Mouse (Mus musculus) heart, embryonic 16.5 days (tissue): Measurements from ENCODE around the gene Ldhd. TPM values are rescaled to one million over a fixed set of nuclear protein-coding genes. Genes with fewer than 3 reads are reported as not detected.
A peak's percentile ranks its signal among the peaks of the same experiment; 100 is the strongest.

Experiments
- ATAC-seq: fragments of 200-750 bp; cut with Nextera tagmentation; replicated peaks from 2 replicates; pipeline ENCODE4 v1.8.0; 2017; ENCODE audit warnings: moderate number of reproducible peaks; ENCODE audit not compliant: insufficient read depth, low FRiP score; ENCODE audit errors: extremely low read depth
- H3K27ac ChIP-seq: fragments of 300-500 bp; sonication (generic); 2 replicates; pipeline ENCODE4 v1.5.1; 2014; ENCODE audit warnings: mild to moderate bottlenecking, low read length, control low read depth, moderate library complexity
- H3K27me3 ChIP-seq: fragments of 300-500 bp; sonication (generic); 2 replicates; pipeline ENCODE4 v1.6.1; 2014; ENCODE audit warnings: low read length, mixed read lengths; ENCODE audit not compliant: control insufficient read depth, insufficient read depth
- H3K36me3 ChIP-seq: fragments of 300-500 bp; sonication (generic); 2 replicates; pipeline ENCODE4 v1.6.1; 2014; ENCODE audit not compliant: control insufficient read depth, insufficient read depth
- H3K4me1 ChIP-seq: fragments of 300-500 bp; sonication (generic); 2 replicates; pipeline ENCODE4 v1.6.1; 2014; ENCODE audit warnings: low read length, mixed read lengths; ENCODE audit not compliant: control insufficient read depth, insufficient read depth
- H3K4me2 ChIP-seq: fragments of 300-500 bp; sonication (generic); 2 replicates; pipeline ENCODE4 v1.6.1; 2014; ENCODE audit warnings: low read depth, mild to moderate bottlenecking, control low read depth, low read length
- H3K4me3 ChIP-seq: fragments of 300-500 bp; sonication (generic); 2 replicates; pipeline ENCODE4 v1.5.1; 2014; ENCODE audit warnings: mild to moderate bottlenecking, control low read depth, low read length
- H3K9ac ChIP-seq: fragments of 300-500 bp; sonication (generic); 2 replicates; pipeline ENCODE4 v1.6.1; 2014; ENCODE audit warnings: low read length, control low read depth
- H3K9me3 ChIP-seq: fragments of 300-500 bp; sonication (generic); replicated peaks from 2 replicates; pipeline ENCODE4 v1.6.1; 2016; ENCODE audit warnings: low read length; ENCODE audit not compliant: control insufficient read depth
- WGBS: fragments of 180-500 bp; shearing (Covaris S2); extraction: QIAGEN DNeasy Blood & Tissue Kit; methylation state at CpG from one replicate; pipeline ENCODE4 v1.1.7; 2014; 5-methylcytosine and 5-hydroxymethylcytosine counted together
- polyA plus RNA-seq: library from polyadenylated mRNA; unstranded; fragments of >200 nt; fragmentation: Nextera tagmentation; extraction: Ambion mirVana; gene quantifications from 2 replicates; pipeline ENCODE4 v1.2.1, GENCODE M21; 2015

The Ldhd gene
- polyA plus RNA-seq, 1 experiment from 2014 or later, result 1.2 TPM

DNA sequence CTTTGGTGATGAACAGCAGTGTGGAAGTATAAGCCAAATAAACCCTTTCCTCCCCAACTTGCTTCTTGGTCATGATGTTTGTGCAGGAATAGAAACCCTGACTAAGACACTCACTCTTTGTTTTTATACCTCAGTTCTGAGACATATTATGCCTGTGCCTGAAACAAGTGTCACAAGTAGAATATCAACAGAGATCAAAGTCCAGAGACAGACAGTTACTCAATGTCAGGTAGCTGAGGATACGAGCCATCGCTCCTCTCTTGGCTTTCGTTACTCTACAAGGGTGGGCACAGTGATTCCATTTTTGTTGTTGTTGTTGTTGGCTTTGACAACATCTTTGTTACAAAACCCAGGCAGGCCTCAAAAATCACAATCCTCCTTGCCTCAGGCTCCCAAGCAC lies 2.8 kb upstream of the Ldhd start:
- H3K4me3 ChIP-seq, result no peak overlapping the region
- no peaks in the 10 kb centered on the region for H3K9me3 ChIP-seq
- ATAC-seq, result no peak
- H3K4me2 ChIP-seq, result no peak overlapping the region
- H3K36me3 ChIP-seq, result no peaks in the 10 kb centered on the region
- H3K4me1 ChIP-seq, result no peaks in the 10 kb centered on the region; the same call in 1 of the 2 replicates
- no peaks in the 10 kb centered on the region for H3K27me3 ChIP-seq
- no peak overlapping the region for H3K9ac ChIP-seq
- 90% methylated on average over 3 of the region's 3 CpGs for WGBS
- H3K27ac ChIP-seq, result no peak overlapping the region

DNA sequence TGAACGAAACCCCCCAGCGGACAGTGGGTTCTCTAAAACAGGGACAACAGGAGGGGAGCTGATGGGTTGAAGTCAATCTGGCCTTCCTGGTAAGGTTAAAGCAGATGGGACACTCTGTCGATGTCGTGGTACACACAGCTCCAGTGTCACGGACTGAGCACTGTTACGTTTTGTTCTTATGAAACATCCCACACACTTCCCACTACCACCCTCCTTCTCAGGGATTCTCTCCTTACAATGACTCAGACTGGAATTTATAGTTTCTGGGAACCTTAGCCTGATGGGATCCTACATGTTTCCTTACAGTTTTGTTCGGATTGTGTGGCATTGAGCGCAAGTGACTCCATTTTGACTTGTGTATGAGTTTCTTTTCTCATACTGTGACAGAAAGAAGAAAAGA lies 1.4 kb upstream of the Ldhd start:
- Histone ChIP-seq H3K4me2 (no peak overlapping the region), H3K4me3 (no peak overlapping the region), H3K27ac (no peak overlapping the region), H3K9me3 (no peaks in the 10 kb centered on the region), H3K27me3 (no peaks in the 10 kb centered on the region), H3K4me1 (no peaks in the 10 kb centered on the region; the same call in 1 of the 2 replicates), H3K9ac (no peak overlapping the region), H3K36me3 (no peaks in the 10 kb centered on the region)
- 92% methylated on average over 8 of the region's 8 CpGs for WGBS
- ATAC-seq, result no peak

DNA sequence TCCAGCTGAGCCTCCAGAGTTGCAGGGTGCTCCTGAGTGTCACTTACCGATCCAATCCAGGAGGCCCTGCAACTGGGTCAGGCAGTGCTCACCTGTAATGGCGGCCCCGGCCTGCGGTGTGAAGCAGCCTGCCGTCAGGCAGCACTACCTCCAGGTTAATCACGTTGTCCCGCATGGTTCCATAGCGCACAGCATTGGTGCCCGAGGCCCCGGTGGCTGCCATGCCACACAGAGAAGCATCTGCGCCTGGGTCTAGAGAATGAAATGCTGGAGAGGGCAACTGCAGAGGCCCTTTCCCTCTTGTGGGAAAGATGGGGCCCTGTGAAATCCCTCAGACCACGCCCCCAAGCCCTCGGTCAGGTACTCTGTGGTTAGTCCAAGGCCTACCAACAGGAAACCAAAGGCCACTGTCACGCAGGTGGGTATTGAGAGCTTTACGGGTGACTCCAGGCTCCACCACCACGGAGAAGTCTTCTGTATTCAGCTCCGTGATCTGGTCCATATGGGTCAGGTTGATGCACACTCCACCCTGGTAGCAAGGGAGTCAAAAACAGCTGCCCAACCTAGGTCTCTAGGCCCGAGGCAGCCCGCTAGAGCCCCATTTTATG lies 1.2 kb downstream of the Ldhd start:
- H3K36me3 ChIP-seq, result no peaks in the 10 kb centered on the region
- H3K27ac ChIP-seq, result no peak overlapping the region
- no peaks in the 10 kb centered on the region for H3K27me3 ChIP-seq
- no peak overlapping the region for H3K4me3 ChIP-seq
- H3K9me3 ChIP-seq, result no peaks in the 10 kb centered on the region
- H3K4me2 ChIP-seq, result 0 out of 2 replicates have a peak overlapping the region, but pooled peaks have one; percentile 13
- WGBS, result 82% methylated on average over 19 of the region's 19 CpGs
- peaks cover 17% of the 10 kb centered on the region for H3K4me1 ChIP-seq
- no peak overlapping the region for H3K9ac ChIP-seq
- ATAC-seq, result no peak

DNA sequence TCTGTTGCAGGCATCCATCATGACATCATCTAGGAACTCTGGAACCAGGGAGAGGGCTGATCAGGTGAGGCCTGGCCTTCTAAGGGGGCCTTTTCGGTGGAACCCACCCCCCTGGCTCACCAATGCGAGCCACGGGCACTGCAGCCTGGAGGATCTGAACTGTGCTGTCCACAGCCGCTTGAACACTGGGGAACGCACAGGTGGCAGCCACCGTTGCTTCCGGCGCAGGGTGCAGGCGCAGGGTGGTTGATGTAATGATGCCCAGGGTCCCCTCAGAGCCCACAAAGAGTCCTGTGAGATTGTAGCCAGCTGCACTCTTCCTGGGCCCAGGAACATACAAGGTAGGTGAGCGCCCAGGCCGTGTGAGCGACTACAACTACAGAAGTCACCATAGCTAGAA lies 1.8 kb downstream of the Ldhd start:
- no peak for ATAC-seq

DNA sequence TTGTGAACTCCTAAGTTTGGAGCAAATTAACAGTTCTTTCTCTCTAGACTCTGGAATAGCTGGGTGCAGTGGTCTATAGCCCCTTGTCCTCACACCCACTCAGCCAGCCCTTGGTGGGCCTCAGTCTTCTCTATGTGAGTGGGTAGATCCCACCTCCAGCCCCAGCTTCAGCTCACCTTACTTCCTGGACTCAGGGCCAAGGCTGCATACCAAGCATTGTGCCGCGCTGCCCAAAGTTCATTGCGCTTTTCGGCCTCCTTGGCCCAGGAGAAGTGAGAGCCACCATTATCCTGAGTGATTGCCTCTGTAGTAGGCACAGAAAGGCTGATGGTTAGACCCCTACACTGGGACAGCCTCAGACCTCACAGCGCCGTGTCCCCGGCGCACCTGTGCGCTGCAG lies 2.3 kb downstream of the Ldhd start:
- WGBS, result 92% methylated on average over 9 of the region's 9 CpGs
- ATAC-seq, result no peak

More for the DNA sequence above, 1.8 kb downstream of the Ldhd start:
- Histone ChIP-seq H3K4me1 (peaks cover 21% of the 10 kb centered on the region), H3K9ac (no peak overlapping the region), H3K36me3 (no peaks in the 10 kb centered on the region), H3K4me3 (peak overlapping the region; percentile 4; the same call in 1 of the 2 replicates), H3K27ac (no peak overlapping the region), H3K4me2 (0 out of 2 replicates have a peak overlapping the region, but pooled peaks have one; percentile 13), H3K27me3 (no peaks in the 10 kb centered on the region), H3K9me3 (no peaks in the 10 kb centered on the region)
- 83% methylated on average over 12 of the region's 12 CpGs for WGBS

DNA sequence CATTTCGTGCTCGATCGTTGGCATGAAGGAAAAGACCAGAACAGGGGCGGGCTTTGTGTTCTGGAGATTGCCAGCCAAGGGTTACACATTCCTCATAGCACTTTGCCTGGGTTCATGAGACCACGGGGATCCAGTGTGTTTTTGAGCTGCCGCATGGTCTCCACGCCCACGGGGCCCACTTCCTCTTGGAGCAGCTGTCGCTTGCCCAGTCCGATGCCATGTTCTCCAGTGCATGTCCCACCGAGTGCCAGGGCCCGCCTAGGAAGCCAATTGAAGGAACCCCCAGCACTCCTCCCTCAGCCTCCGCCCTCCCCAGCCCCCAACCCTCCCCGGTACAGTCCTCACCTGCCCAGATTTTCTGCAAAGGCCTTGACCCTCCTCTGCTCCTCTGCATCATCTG lies 3.2 kb downstream of the Ldhd start:
- Histone ChIP-seq H3K4me3 (no peak overlapping the region), H3K4me1 (peaks cover 21% of the 10 kb centered on the region), H3K27me3 (no peaks in the 10 kb centered on the region), H3K36me3 (peaks cover 3% of the 10 kb centered on the region; the same call in 1 of the 2 replicates), H3K27ac (no peak overlapping the region), H3K4me2 (no peak overlapping the region), H3K9me3 (no peaks in the 10 kb centered on the region), H3K9ac (no peak overlapping the region)
- ATAC-seq, result no peak
- WGBS, result 85% methylated on average over 14 of the region's 14 CpGs

More for the DNA sequence above, 2.3 kb downstream of the Ldhd start:
- H3K4me2 ChIP-seq, result no peak overlapping the region
- H3K36me3 ChIP-seq, result peaks cover 2% of the 10 kb centered on the region; the same call in 1 of the 2 replicates
- H3K9ac ChIP-seq, result no peak overlapping the region
- H3K27me3 ChIP-seq, result no peaks in the 10 kb centered on the region
- H3K9me3 ChIP-seq, result no peaks in the 10 kb centered on the region
- H3K4me1 ChIP-seq, result peaks cover 21% of the 10 kb centered on the region
- peak overlapping the region; percentile 4; the same call in 1 of the 2 replicates for H3K4me3 ChIP-seq
- no peak overlapping the region for H3K27ac ChIP-seq

DNA sequence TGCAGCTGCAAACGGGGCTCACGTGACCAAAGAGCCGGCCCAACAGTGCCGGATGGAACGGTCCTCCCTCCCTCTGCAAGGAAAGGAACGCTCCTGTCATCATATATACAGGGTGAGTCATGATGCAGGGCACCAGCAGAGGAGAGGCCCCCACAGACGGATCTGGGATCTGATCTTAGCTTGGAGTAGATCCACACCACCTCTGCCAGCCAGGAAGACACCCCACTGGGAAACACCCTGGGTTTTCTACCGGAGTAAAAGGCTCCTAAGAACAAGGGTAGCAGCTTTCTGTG lies 3.7 kb downstream of the Ldhd start:
- H3K27me3 ChIP-seq, result no peaks in the 10 kb centered on the region
- no peak overlapping the region for H3K4me2 ChIP-seq
- no peak overlapping the region for H3K27ac ChIP-seq
- no peak overlapping the region for H3K9ac ChIP-seq
- H3K4me3 ChIP-seq, result no peak overlapping the region
- H3K4me1 ChIP-seq, result peaks cover 21% of the 10 kb centered on the region
- 55% methylated on average over 8 of the region's 8 CpGs for WGBS
- H3K36me3 ChIP-seq, result peaks cover 3% of the 10 kb centered on the region; the same call in 1 of the 2 replicates
- ATAC-seq, result no peak
- H3K9me3 ChIP-seq, result no peaks in the 10 kb centered on the region

DNA sequence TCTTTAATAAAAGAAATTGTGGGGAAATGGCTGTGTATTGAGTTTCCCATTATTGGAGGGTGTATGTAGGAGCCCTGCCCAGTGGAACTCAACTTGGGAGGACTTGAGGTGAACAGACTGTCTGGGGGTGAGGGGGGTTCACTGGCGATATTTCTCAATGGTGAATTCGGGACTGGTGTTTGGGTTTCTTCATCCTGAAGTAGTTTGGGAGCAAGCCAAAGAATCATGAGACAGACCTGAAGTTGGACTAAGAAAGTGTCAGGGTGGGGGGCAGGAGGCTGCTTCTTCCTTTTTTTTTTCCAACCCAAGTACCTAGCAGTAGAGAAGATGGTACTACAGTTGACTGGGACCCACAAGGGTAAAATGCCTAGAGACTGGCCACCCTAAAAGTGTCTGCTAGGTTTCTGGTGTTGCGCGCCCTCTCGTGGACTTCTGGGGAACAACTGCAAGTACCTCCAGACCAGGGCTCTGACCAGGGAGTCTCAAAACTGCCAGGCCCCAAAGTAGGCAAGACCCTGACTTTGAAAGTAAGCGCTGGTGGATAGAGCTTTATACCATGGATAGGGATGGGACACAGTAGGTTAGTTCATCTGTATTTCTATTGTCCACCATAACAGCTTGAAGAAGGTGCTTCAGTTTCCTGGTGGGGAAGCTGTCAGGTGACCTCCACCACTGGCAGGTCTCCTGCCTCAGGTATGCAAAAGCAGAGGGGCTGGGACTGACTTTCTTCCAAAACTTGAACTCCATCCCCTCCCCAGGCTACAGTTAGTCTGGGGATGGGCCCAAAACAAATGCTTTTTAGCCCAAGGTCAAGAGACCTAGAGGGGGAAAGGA lies 4.3 kb downstream of the Ldhd start:
- Histone ChIP-seq H3K9ac (no peak overlapping the region), H3K4me2 (no peak overlapping the region), H3K4me3 (no peak overlapping the region), H3K27me3 (no peaks in the 10 kb centered on the region), H3K27ac (no peak overlapping the region), H3K4me1 (peaks cover 21% of the 10 kb centered on the region), H3K36me3 (peaks cover 3% of the 10 kb centered on the region; the same call in 1 of the 2 replicates), H3K9me3 (no peaks in the 10 kb centered on the region)
- 28% methylated on average over 6 of the region's 6 CpGs for WGBS
- ATAC-seq, result no peak

DNA sequence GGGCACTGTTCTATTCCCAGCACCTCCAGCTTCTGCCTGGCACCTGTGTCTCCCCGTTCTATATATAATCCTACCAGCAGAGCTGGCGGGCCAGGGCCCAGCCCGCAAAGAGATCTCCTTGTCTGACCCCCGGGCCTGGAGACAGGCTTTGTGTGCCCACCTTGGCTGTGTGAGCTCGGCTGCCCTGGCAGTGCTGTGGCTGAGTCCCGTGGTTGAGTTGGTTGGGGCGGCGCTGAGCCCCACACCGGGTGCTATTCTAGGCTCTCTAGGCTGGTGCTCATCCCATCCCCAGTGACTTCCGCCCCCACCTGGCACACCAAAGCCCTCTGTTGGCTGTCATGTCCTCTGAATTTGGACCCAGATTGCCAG lies 5.3 kb downstream of the Ldhd start:
- no peak overlapping the region for H3K4me3 ChIP-seq
- H3K4me1 ChIP-seq, result peaks cover 24% of the 10 kb centered on the region
- H3K27ac ChIP-seq, result no peak overlapping the region
- no peak overlapping the region for H3K4me2 ChIP-seq
- H3K9me3 ChIP-seq, result no peaks in the 10 kb centered on the region
- WGBS, result 75% methylated on average over 10 of the region's 10 CpGs
- no peak overlapping the region for H3K9ac ChIP-seq
- no peaks in the 10 kb centered on the region for H3K27me3 ChIP-seq
- no peak for ATAC-seq
- H3K36me3 ChIP-seq, result peaks cover 3% of the 10 kb centered on the region; the same call in 1 of the 2 replicates
